Comparison of ENCODE assay signal across 18 mouse cellular contexts in genomic region chr15:97811307-97811706, GRCm38 (mm10). TPM values are rescaled to one million over a fixed set of nuclear protein-coding genes. Genes with fewer than 3 reads are reported as not detected.
A peak's percentile ranks its signal among the peaks of the same experiment; 100 is the strongest.
DNase-seq lines count a peak whose midpoint lies in the region; TF ChIP-seq lines count a peak whose summit lies in the region.
"Had no signal": no experiment of that assay in that cellular context is flagged by ENCODE, and none has a peak within 500 bp of the region (broad histone marks: within the 10 kb centered on the region; RNA-seq: fewer than 3 reads in every experiment).

No protein-coding gene starts in this region.

- H3K79me2 ChIP-seq in heart, adult 2 months (replicated peaks; ENCODE audit: control insufficient read depth, insufficient read depth, low read length): peaks cover 6% of the 10 kb centered on the region
- H3K79me2 ChIP-seq in MEL (ENCODE audit: control insufficient read depth, insufficient read depth, low read length, poor library complexity): peaks cover 34% of the 10 kb centered on the region

- peak overlapping the region; percentile 89 for H3K27ac ChIP-seq in heart, adult 2 months
- H3K27ac ChIP-seq in layer of hippocampus, adult 2 months: peak overlapping the region; percentile 88
- H3K27ac ChIP-seq in MEL (ENCODE audit: control insufficient read depth, low read depth, low read length): no peak overlapping the region

- TF ChIP-seq EP300 in heart, adult 2 months (IDR thresholded peaks at IDR 0.05; ENCODE audit: insufficient read depth, low read depth, low read length): no peak
- TF ChIP-seq EP300 in MEL (IDR thresholded peaks at IDR 0.05; ENCODE audit: low read depth in 1 of 2, low read length in 2 of 2): no peak

- peaks cover 20% of the 10 kb centered on the region for H3K36me3 ChIP-seq in heart, adult 2 months (ENCODE audit: control insufficient read depth, insufficient read depth, low read length)
- H3K36me3 ChIP-seq in MEL (ENCODE audit: control insufficient read depth in 1 of 2, insufficient read depth in 2 of 2, low read length in 2 of 2): peaks cover 2 to 57% of the 10 kb centered on the region in 2 experiments; a peak in 3 of 4 replicates

- H3K9me3 ChIP-seq in MEL (replicated peaks; ENCODE audit: insufficient read depth, low read length): no peaks in the 10 kb centered on the region
- H3K9me3 ChIP-seq: heart, embryonic 10.5 days; hindbrain, embryonic 12.5 days had no signal

- TF ChIP-seq POLR2A in heart, adult 2 months (IDR thresholded peaks at IDR 0.05; ENCODE audit: insufficient read depth, low read depth, low read length): no peak
- no peak for TF ChIP-seq POLR2A in MEL (IDR thresholded peaks at IDR 0.05; ENCODE audit: control insufficient read depth in 1 of 2, insufficient read depth in 1 of 2, low read depth in 1 of 2, low read length in 2 of 2, poor library complexity in 1 of 2)

- intact Hi-C loops in heart, adult 2 months (cut with DNase I): loop anchor here (2.0 kb wide), 1 partner anchor 29 kb away; no protein-coding TSS in a partner anchor
- intact Hi-C loops in heart, postnatal 36 days (cut with DNase I): loop anchor here (2.0 kb wide), 1 partner anchor 13 kb away; no protein-coding TSS in a partner anchor

- H3K9ac ChIP-seq in heart, adult 2 months (ENCODE audit: low read depth, low read length): no peak overlapping the region
- H3K9ac ChIP-seq in MEL (ENCODE audit: control insufficient read depth, low read depth, low read length, poor library complexity, severe bottlenecking): no peak overlapping the region

- TF ChIP-seq RAD21 in MEL (IDR thresholded peaks at IDR 0.05; ENCODE audit: low read depth, low read length): no peak

- no peak overlapping the region for H3K4me3 ChIP-seq in heart, adult 2 months
- H3K4me3 ChIP-seq in layer of hippocampus, adult 2 months: no peak overlapping the region
- no peak overlapping the region for H3K4me3 ChIP-seq in MEL (ENCODE audit: control insufficient read depth in 1 of 2, insufficient read depth in 1 of 2, low read depth in 2 of 2, low read length in 2 of 2)
- H3K4me3 ChIP-seq: heart, embryonic 10.5 days; hindbrain, embryonic 12.5 days had no signal

- peaks cover 42% of the 10 kb centered on the region for H3K4me1 ChIP-seq in heart, adult 2 months (ENCODE audit: control insufficient read depth, insufficient read depth, low read length)
- H3K4me1 ChIP-seq in MEL (ENCODE audit: control insufficient read depth in 1 of 2, insufficient read depth in 2 of 2, low read length in 2 of 2): no peaks in the 10 kb centered on the region

- H3K27me3 ChIP-seq in heart, adult 2 months (ENCODE audit: control insufficient read depth, insufficient read depth, low read length): no peaks in the 10 kb centered on the region
- no peaks in the 10 kb centered on the region for H3K27me3 ChIP-seq in MEL (ENCODE audit: control insufficient read depth in 1 of 2, insufficient read depth in 2 of 2, low read length in 2 of 2)
- H3K27me3 ChIP-seq: hindbrain, embryonic 12.5 days; Patski had no signal

- TF ChIP-seq CTCF in heart, adult 2 months (IDR thresholded peaks at IDR 0.05): no peak
- TF ChIP-seq CTCF in layer of hippocampus, adult 2 months (conservative IDR thresholded peaks at IDR 0.05): no peak
- TF ChIP-seq CTCF in MEL (IDR thresholded peaks at IDR 0.05 in 2 of 3, conservative IDR thresholded peaks at IDR 0.05 in 1 of 3; ENCODE audit: control insufficient read depth in 1 of 3, insufficient read depth in 1 of 3, low read depth in 2 of 3, low read length in 3 of 3, poor library complexity in 1 of 3, severe bottlenecking in 1 of 3): no peak

- peak; percentile 55 for DNase-seq in cerebellum, adult 9-11 months
- DNase-seq in cerebellum, postnatal 14 days: no peak
- no peak for DNase-seq in heart, adult 2 months
- DNase-seq in heart, postnatal 36 days: no peak
- no peak for DNase-seq in layer of hippocampus, adult 2 months (ENCODE audit: low spot score in 2 of 2)
- DNase-seq in layer of hippocampus, postnatal 36 days: no peak
- DNase-seq in MEL (ENCODE audit: low read depth, low spot score): no peak
- no peak for DNase-seq in urinary bladder, adult 2 months (ENCODE audit: low spot score)
- DNase-seq: adrenal gland, adult 8-10 months; cerebellum, adult 18-20 months; gastrocnemius, postnatal 25 days; heart, postnatal 10 days; kidney, postnatal 25 days; lung, postnatal 4 days; right cerebral cortex, postnatal 14 days had no signal

- WGBS in heart, adult 2 months: 72% methylated on average over 9 of the region's 9 CpGs

TF ChIP-seq in MEL, 35 proteins besides CTCF, POLR2A, EP300 and RAD21:
- TF ChIP-seq ZMIZ1 (IDR thresholded peaks at IDR 0.05; ENCODE audit: low read depth, low read length) (0 out of 2 replicates have a peak, but pooled peaks have one; percentile 4), SMC3 (IDR thresholded peaks at IDR 0.05; ENCODE audit: low read depth, low read length) (no peak)

RNA-seq across cellular contexts. Expression of gene Slc48a1, which starts 33.0 kb away (rescaled TPM):
- total RNA-seq in heart, adult 2 months (2021): 10 to 100 TPM; 72.7 to 73.0 TPM
- polyA plus RNA-seq in heart, adult 2 months (2012; rRNA removed): 82.8 and 85.3 TPM in 2 replicates
- 10 to 100 TPM; 73.3 to 84.1 TPM for total RNA-seq in heart, postnatal 36 days (2021)
- 100 to 1,000 TPM; 133 to 135 TPM for total RNA-seq in layer of hippocampus, adult 2 months (2021)
- total RNA-seq in layer of hippocampus, postnatal 36 days (2021): 100 to 1,000 TPM; 133 to 137 TPM
- total RNA-seq in MEL (2012; rRNA removed): 116 and 136 TPM in 2 replicates
- polyA plus RNA-seq in MEL (2012; ENCODE audit: insufficient read depth in 1 of 2, insufficient read length in 2 of 2, low read depth in 1 of 2, low replicate concordance in 2 of 2, missing spikeins in 1 of 2): 100 to 1,000 TPM in 1 of 2 experiments, not detected in 1; 299 TPM
- 72.4 and 91.1 TPM in 2 replicates for polyA plus RNA-seq in urinary bladder, adult 2 months (2012; rRNA removed)

RNA-seq across cellular contexts. Expression of gene Hdac7, which starts 33.0 kb away (rescaled TPM):
- total RNA-seq in heart, adult 2 months (2021): 10 to 100 TPM; 23.7 to 25.7 TPM
- 54.9 and 61.8 TPM in 2 replicates for polyA plus RNA-seq in heart, adult 2 months (2012; rRNA removed)
- total RNA-seq in heart, postnatal 36 days (2021): 10 to 100 TPM; 26.9 to 37.1 TPM
- 10 to 100 TPM; 23.8 to 28.5 TPM for total RNA-seq in layer of hippocampus, adult 2 months (2021)
- 10 to 100 TPM; 21.3 to 25.0 TPM for total RNA-seq in layer of hippocampus, postnatal 36 days (2021)
- 100 and 102 TPM in 2 replicates for total RNA-seq in MEL (2012; rRNA removed)
- 100 to 1,000 TPM in 1 of 2 experiments, not detected in 1; 389 TPM for polyA plus RNA-seq in MEL (2012; ENCODE audit: insufficient read depth in 1 of 2, insufficient read length in 2 of 2, low read depth in 1 of 2, low replicate concordance in 2 of 2, missing spikeins in 1 of 2)
- polyA plus RNA-seq in urinary bladder, adult 2 months (2012; rRNA removed): 45.3 and 45.8 TPM in 2 replicates

RNA-seq across cellular contexts. Expression of gene Rapgef3, which starts 43.5 kb away (rescaled TPM):
- total RNA-seq in heart, adult 2 months (2021): 10 to 100 TPM; 21.5 to 27.9 TPM
- polyA plus RNA-seq in heart, adult 2 months (2012; rRNA removed): 44.4 and 57.0 TPM in 2 replicates
- 10 to 100 TPM; 25.4 to 27.4 TPM for total RNA-seq in heart, postnatal 36 days (2021)
- 10 to 100 TPM; 45.5 to 46.8 TPM for total RNA-seq in layer of hippocampus, adult 2 months (2021)
- 10 to 100 TPM; 41.0 to 59.9 TPM for total RNA-seq in layer of hippocampus, postnatal 36 days (2021)
- total RNA-seq in MEL (2012; rRNA removed): 4.0 and 7.4 TPM in 2 replicates
- polyA plus RNA-seq in MEL (2012; ENCODE audit: insufficient read depth in 1 of 2, insufficient read length in 2 of 2, low read depth in 1 of 2, low replicate concordance in 2 of 2, missing spikeins in 1 of 2): 1 to 10 TPM in 1 of 2 experiments, not detected in 1; 6.6 TPM
- polyA plus RNA-seq in urinary bladder, adult 2 months (2012; rRNA removed): 17.8 and 19.2 TPM in 2 replicates
